Mouse (Mus musculus) right cerebral cortex, postnatal 14 days (tissue): ENCODE results near the gene Pfkfb3.

ENCODE experiments used
- DNase-seq: peaks from one replicate; pipeline ENCODE4 v3.0.0; 2022

The Pfkfb3 gene

GRCm38 (mm10) chr2:11427596-11427995, 126.3 kb downstream of the Pfkfb3 start:
- DNase-seq = no peak

- no peak for DNase-seq
These were observed 127.5 kb downstream of the Pfkfb3 start for GRCm38 (mm10) chr2:11426379-11426778.

DNA sequence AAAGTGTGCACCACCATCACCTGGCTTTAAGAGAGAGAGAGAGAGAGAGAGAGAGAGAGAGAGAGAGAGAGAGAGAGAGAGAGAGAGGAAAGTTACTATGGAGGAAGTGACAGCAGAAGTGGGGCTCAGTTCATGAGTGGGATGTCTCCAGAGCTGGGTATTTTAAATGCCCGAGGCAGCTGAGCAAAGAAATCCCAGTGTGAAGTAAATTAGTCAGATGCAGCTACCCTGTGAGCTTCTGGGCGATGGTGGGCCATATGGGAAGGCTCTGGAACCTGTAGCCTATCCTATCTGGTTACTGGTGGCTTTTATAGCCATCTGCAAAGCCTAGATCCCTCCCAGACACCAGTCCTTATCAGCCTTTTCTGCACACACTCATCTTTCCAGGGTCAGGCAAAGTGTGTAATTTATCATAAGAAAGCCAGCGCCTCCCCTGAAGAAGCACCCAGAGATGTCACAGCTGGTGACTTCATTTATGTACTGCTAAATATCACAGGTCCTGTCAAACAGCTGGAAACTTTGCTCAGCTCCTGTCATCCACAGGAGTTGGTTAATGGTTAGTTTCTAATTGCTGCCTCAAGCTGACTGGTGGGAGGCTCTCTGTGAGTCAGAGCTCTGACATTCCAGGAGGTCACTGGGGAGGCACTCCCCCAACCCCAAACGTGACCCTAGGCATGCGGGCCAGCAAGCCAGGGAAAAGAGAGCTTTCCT, 128.3 kb downstream of the Pfkfb3 start:
- no peak for DNase-seq

DNA sequence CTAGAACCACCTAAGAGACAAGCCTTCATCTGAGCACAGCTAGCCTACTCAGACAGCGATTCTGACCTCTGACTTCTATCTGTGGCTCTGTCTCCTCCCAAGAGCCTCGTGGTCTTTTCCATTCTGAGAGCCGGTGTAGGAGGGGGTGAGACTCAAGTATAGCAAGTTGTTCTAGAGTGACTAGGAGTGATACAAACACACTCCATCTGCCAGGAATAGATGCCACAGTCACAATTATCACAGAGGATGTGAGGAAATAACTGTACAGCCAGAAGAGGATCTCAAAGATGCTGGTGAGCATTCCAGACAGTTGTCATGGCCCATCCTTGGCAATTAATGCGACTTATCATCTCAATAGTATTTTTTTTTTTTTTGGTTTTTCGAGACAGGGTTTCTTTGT, 129.6 kb downstream of the Pfkfb3 start:
- DNase-seq = no peak

- no peak for DNase-seq
These were observed 130.5 kb downstream of the Pfkfb3 start for GRCm38 (mm10) chr2:11423421-11423820.

GRCm38 (mm10) chr2:11422384-11422783, 131.5 kb downstream of the Pfkfb3 start:
- no peak for DNase-seq
